In genomic region chr17:34640778-34641601, GRCm38 (mm10) we compare ENCODE assay signal across 8 mouse cellular contexts. TPM values are rescaled to one million over a fixed set of nuclear protein-coding genes. Genes with fewer than 3 reads are reported as not detected.
DNase-seq lines count a peak whose midpoint lies in the region; ATAC-seq lines count a peak whose summit lies in the region.

No protein-coding gene starts in this region.

- peak; percentile 98 for DNase-seq in heart, adult 11 months
- no peak for DNase-seq in heart, adult 8-10 months (ENCODE audit: low spot score)
- DNase-seq in Muller cell, postnatal 12 days (ENCODE audit: inconsistent ontology term) = peak; percentile 93
- DNase-seq in embryo, embryonic 11 days = peak; percentile 74
- peak; percentile 55 to 74 for DNase-seq in layer of hippocampus, postnatal 36 days
- DNase-seq in retina, embryonic 14.5 days (ENCODE audit: low spot score) = peak; percentile 70
- no peak for DNase-seq in frontal cortex, adult 2 months (ENCODE audit: extremely low spot score in 1 of 2, low spot score in 1 of 2)

- peak overlapping the region; percentile 33; the same call in 1 of the 2 replicates for H3K9ac ChIP-seq in heart, embryonic 16.5 days (ENCODE audit: low read length)

- peak overlapping the region; percentile 75 for H3K27ac ChIP-seq in heart, embryonic 16.5 days (ENCODE audit: low read length)

- no peak overlapping the region for H3K4me3 ChIP-seq in heart, embryonic 16.5 days (ENCODE audit: low read length)

- 0 out of 2 replicates have a peak overlapping the region, but pooled peaks have one; percentile 1 for H3K4me2 ChIP-seq in heart, embryonic 16.5 days (ENCODE audit: low read depth, low read length)

- H3K27me3 ChIP-seq in heart, embryonic 16.5 days (ENCODE audit: control insufficient read depth, insufficient read depth, low read length) = no peaks in the 10 kb centered on the region

- ATAC-seq in heart, embryonic 16.5 days (replicated peaks; ENCODE audit: extremely low read depth, insufficient read depth, low FRiP score) = peak; percentile 24; the same call in 1 of the 2 replicates

- peaks cover 17% of the 10 kb centered on the region for H3K4me1 ChIP-seq in heart, embryonic 16.5 days (ENCODE audit: control insufficient read depth, insufficient read depth, low read length)

- no peaks in the 10 kb centered on the region for H3K36me3 ChIP-seq in heart, embryonic 16.5 days (ENCODE audit: control insufficient read depth, insufficient read depth)

- H3K9me3 ChIP-seq in heart, embryonic 16.5 days (replicated peaks; ENCODE audit: control insufficient read depth, low read length) = no peaks in the 10 kb centered on the region; the same call in 1 of the 2 replicates

- WGBS in heart, embryonic 16.5 days = 18% methylated on average over 11 of the region's 11 CpGs

RNA-seq across cellular contexts. Expression of gene Fkbpl, which starts 3.6 kb away (rescaled TPM):
- total RNA-seq in heart, adult 8-10 months (2022) = 1 to 10 TPM; 6.9 to 9.7 (median 8.6) TPM
- polyA plus RNA-seq in heart, embryonic 16.5 days (2015; fragmentation: Nextera tagmentation; extraction: Ambion mirVana) = 11.7 and 12.3 TPM in 2 replicates
- 10 to 100 TPM; 17.9 to 18.0 TPM for total RNA-seq in layer of hippocampus, postnatal 36 days (2021)
- polyA plus RNA-seq in frontal cortex, adult 2 months (2012; rRNA removed) = 6.7 and 7.9 TPM in 2 replicates

RNA-seq across cellular contexts. Expression of gene Atf6b, which starts 6.0 kb away (rescaled TPM):
- total RNA-seq in heart, adult 8-10 months (2022) = 10 to 100 TPM; 14.4 to 19.9 (median 16.0) TPM
- polyA plus RNA-seq in heart, embryonic 16.5 days (2015; fragmentation: Nextera tagmentation; extraction: Ambion mirVana) = 45.7 and 46.7 TPM in 2 replicates
- 100 to 1,000 TPM in 1 of 2 experiments, 10 to 100 TPM in 1; 89.9 to 101 TPM for total RNA-seq in layer of hippocampus, postnatal 36 days (2021)
- polyA plus RNA-seq in frontal cortex, adult 2 months (2012; rRNA removed) = 57.7 and 59.6 TPM in 2 replicates

RNA-seq across cellular contexts. Expression of gene Prrt1, which starts 11.7 kb away (rescaled TPM):
- 1 to 10 TPM in 3 of 4 experiments, under 1 TPM in 1; 0.92 to 1.4 (median 1.1) TPM for total RNA-seq in heart, adult 8-10 months (2022)
- 0.64 and 2.1 TPM in 2 replicates for polyA plus RNA-seq in heart, embryonic 16.5 days (2015; fragmentation: Nextera tagmentation; extraction: Ambion mirVana)
- total RNA-seq in layer of hippocampus, postnatal 36 days (2021) = 100 to 1,000 TPM; 317 to 352 TPM
- polyA plus RNA-seq in frontal cortex, adult 2 months (2012; rRNA removed) = 150 and 179 TPM in 2 replicates

RNA-seq across cellular contexts. Expression of gene Ppt2, which starts 12.7 kb away (rescaled TPM):
- 10 to 100 TPM; 48.1 to 68.8 (median 59.5) TPM for total RNA-seq in heart, adult 8-10 months (2022)
- polyA plus RNA-seq in heart, embryonic 16.5 days (2015; fragmentation: Nextera tagmentation; extraction: Ambion mirVana) = 26.7 and 27.3 TPM in 2 replicates
- 10 to 100 TPM; 44.4 to 50.8 TPM for total RNA-seq in layer of hippocampus, postnatal 36 days (2021)
- 41.9 and 43.0 TPM in 2 replicates for polyA plus RNA-seq in frontal cortex, adult 2 months (2012; rRNA removed)

RNA-seq across cellular contexts. Expression of gene Egfl8, which starts 25.2 kb away (rescaled TPM):
- total RNA-seq in heart, adult 8-10 months (2022) = 1 to 10 TPM in 3 of 4 experiments, under 1 TPM in 1; 0.94 to 1.3 (median 1.0) TPM
- polyA plus RNA-seq in heart, embryonic 16.5 days (2015; fragmentation: Nextera tagmentation; extraction: Ambion mirVana) = 1.8 and 2.0 TPM in 2 replicates
- 1 to 10 TPM; 1.8 to 2.0 TPM for total RNA-seq in layer of hippocampus, postnatal 36 days (2021)
- 9.7 and 10.5 TPM in 2 replicates for polyA plus RNA-seq in frontal cortex, adult 2 months (2012; rRNA removed)

Comparison
In these comparisons a context has a peak if more than half of its experiments do, and no peak if none do; other contexts are left out.
1. DNase-seq: peak in heart, adult 11 months (single experiment), Muller cell, postnatal 12 days (single experiment), embryo, embryonic 11 days (single experiment), layer of hippocampus, postnatal 36 days (2 of 2) and retina, embryonic 14.5 days (single experiment); none in heart, adult 8-10 months (single experiment) and frontal cortex, adult 2 months (0 of 2).
2. RNA of gene Atf6b, which starts 6.0 kb away (total RNA-seq): 89.9 to 101 TPM in layer of hippocampus, postnatal 36 days; 14.4 to 19.9 TPM in heart, adult 8-10 months; every median in the first group is over 4 times any median in the second.
3. RNA of gene Prrt1, which starts 11.7 kb away (total RNA-seq): 317 to 352 TPM in layer of hippocampus, postnatal 36 days; 0.92 to 1.4 TPM in heart, adult 8-10 months; every median in the first group is over 100 times any median in the second.